Mouse (Mus musculus): ENCODE results near the gene 2900011O08Rik.
"Not testable (repeated sequence)": the region's sequence is repeated elsewhere in the genome, so short reads cannot be mapped to it uniquely, and the experiment has no call there.

GRCm38 (mm10) chr16:13981726-13982125 is 4.7 kb upstream of the 2900011O08Rik start:
- TF ChIP-seq EP300 (IDR thresholded peaks at IDR 0.05; ENCODE audit: insufficient read depth, low read depth, low read length); POLR2A (IDR thresholded peaks at IDR 0.05; ENCODE audit: insufficient read depth, low read depth, low read length); CTCF (IDR thresholded peaks at IDR 0.05): not testable (repeated sequence)
